Mouse (Mus musculus) c-Kit-positive CD71-negative TER-119-negative erythroid progenitor cells, embryonic 14.5 days (primary cell): ENCODE results near the gene Ccl27a.
"Not testable (repeated sequence)": the region's sequence is repeated elsewhere in the genome, so short reads cannot be mapped to it uniquely, and the experiment has no call there.

ENCODE experiments used
- DNase-seq: peaks from one replicate; pipeline ENCODE4 v3.0.0-alpha.2; 2013; ENCODE audit warnings: low read depth

Ccl27a gene

GRCm38 (mm10) chr4:41774002-41774401 lies at the start of gene Ccl27a:
TSS of gene Ccl27a (minus strand) at chr4:41774247.
- DNase-seq, result peak; percentile 42

- DNase-seq, result not testable (repeated sequence)
Measured at GRCm38 (mm10) chr4:41783197-41783596, 9.2 kb upstream of the Ccl27a start.

DNA sequence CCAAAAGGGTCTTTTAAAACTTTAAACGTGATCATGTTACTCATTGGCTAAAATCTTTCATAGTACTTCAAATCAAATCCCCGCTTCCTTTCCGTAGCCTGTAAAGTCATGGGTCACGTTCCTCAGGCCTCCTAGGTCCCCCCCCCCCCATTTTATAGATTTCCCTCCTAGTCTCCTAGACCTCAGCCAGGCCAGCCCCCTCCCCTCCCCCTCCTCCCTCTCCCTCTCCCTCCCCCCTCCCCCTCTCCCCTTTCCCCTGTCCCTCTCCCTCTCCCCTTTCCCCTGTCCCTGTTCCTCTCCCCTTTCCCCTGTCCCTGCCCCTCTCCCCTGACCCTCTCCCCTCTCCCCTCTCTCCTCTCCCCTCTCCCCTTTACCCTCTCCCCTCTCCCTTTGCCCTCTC lies 8.7 kb upstream of the Ccl27a start:
- DNase-seq, result not testable (repeated sequence)

DNA sequence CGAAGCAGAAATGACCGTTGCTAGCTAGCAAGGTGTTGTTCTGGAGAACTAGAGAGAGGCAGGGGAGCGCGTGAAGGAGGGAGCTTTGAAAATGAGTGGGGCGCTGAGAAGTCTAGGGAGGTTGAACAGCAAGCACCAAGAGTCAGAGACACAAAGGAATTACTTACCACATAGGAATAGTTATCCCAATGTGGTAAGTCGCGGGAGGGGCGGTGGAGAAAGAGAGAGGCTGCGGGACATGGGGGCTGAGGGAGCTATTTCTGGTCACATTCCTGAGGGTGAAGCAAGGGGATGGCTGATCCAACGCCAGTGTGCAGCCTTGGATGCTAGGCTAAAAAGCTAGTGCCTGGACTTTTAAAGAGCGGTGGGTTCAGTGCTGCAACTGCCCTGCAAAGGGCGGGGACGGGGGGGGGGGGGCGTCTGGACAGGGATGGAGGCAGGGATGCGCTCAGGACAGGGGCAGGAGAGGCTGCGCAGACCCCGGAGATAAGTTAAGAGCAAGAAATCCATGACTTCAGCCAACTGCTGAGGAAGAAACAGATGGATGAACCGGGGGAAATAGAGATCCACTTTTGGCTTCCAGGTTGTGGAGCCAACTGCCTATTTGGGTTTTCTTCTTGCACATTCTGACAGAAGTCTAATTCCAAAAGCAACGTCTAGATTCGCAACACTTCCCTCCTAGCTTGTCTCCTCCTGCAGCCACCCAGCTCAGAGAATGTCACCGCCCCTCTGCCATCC lies 7.9 kb upstream of the Ccl27a start:
- DNase-seq, result not testable (repeated sequence)

GRCm38 (mm10) chr4:41781271-41781670 lies 7.2 kb upstream of the Ccl27a start:
- not testable (repeated sequence) for DNase-seq

- not testable (repeated sequence) for DNase-seq
Measured at GRCm38 (mm10) chr4:41775840-41776239, 1.8 kb upstream of the Ccl27a start.

DNA sequence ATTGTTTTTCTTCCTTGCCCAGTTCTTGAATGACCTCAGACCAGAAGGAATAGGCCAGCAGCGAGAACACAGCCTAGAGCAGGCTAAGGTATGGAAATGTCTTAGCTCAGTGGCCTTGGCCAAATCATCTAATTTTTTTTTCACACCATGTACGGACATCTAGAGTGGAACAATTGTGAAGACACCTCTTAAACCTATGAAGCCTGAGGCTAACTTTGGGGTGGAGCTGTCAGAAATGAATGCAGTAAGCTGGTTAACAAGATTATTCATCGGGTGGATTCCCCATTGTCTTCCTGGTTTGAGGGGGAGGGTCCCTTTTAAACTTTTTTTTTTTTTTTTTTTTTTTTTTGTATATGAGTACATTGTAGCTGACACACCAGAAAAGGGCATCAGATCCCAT lies 459 bp upstream of the Ccl27a start:
- DNase-seq, result not testable (repeated sequence)

GRCm38 (mm10) chr4:41773502-41773901 lies 545 bp downstream of the Ccl27a start:
- not testable (repeated sequence) for DNase-seq

- DNase-seq, result not testable (repeated sequence)
Measured at GRCm38 (mm10) chr4:41772946-41773345, 1.1 kb downstream of the Ccl27a start.

DNA sequence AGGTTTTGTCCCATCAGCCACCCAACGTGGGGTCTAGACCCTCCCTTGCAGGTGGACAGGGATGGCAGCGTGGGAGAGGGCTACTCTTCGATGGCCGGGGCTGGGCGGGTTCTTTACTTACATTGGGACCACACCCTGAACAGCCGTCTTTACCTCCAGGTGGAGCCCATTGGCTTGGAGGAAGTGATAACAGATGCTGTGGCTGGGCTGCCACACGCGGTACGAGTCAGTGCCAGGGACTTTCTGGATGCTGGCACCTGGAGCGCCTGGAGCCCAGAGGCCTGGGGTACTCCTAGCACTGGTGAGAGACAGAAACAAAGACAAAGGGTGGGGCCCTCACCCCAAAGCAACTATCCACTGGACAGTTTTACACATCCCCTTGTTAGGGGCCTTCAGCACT lies 6.7 kb downstream of the Ccl27a start:
- DNase-seq, result not testable (repeated sequence)

- not testable (repeated sequence) for DNase-seq
Measured at GRCm38 (mm10) chr4:41763176-41763575, 10.9 kb downstream of the Ccl27a start.

- not testable (repeated sequence) for DNase-seq
Measured at GRCm38 (mm10) chr4:41762688-41763114, 11.3 kb downstream of the Ccl27a start.

DNA sequence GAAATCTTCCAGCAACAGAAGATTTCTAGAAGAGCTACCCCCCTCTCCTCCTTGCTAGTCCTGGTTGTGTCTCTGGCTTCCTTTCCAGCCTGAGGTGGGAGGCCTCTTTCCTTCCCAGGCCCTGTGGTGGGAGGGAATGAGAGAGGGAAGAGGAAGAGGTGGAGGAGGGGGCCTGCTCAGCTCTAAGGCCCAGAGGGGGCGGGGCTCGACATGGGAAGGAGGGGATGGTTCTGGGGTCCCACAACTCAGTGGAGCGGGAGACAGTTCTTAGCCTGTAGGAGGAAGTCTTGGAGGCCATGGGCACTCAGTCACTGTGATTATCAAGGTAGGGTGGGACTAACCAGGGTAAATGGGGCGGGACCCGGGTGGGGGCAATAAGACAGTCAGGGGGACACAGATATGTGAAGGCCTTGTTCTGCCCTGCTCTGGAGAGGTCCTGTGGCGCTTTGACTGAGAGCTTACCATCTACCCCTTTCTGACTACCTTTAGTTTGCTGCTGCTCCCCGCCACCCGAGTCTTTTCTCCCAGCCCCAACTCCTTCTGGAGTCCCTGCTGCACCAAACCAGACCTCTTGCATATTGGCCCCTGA lies 11.9 kb downstream of the Ccl27a start:
- no peak for DNase-seq

- no peak for DNase-seq
Measured at GRCm38 (mm10) chr4:41761680-41762079, 12.4 kb downstream of the Ccl27a start.

DNA sequence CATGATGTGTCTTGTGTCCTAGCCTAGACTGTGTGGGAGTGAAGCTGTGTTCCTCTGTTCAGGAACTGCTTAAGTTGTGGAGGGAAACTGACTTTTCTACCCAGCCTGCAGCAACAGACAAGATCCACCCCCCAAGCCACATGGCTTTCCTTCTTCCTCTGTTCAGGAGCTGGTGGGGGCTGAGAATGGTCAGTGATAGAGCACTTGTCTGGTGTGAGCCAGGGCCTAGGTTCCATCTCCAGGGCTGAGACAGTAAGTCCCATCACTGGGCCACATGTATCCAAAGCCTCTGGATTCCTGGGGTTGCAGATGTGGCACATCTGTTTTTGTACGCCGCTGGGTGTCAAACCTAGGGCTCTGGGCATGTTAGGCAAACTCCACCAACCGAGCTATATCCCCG lies 13.1 kb downstream of the Ccl27a start:
- no peak for DNase-seq

DNA sequence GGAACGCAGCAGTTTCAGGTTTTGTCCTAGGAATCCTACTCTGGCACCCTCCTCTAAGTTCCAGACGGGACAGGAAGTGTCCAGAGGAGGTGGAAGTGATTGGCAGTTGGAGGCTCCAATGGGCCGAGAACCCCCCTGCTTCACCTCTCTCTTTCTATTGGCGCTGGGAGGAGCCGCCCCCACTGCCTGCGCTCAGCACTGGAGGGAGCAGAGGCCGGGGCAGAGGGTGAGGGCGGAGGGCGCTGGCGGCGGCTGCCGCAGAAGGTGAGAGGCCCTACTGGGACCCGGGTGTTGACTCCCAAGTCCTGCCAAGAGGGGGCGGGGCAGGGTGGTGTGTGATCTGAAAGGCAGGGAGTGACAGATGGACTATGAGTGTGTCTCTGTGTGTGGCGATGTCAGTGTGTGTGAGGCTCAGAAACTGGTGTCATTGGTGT lies 13.7 kb downstream of the Ccl27a start:
- DNase-seq, result peak; percentile 53

GRCm38 (mm10) chr4:41759656-41760287 lies 14.3 kb downstream of the Ccl27a start:
- DNase-seq, result no peak

- DNase-seq, result no peak
Measured at GRCm38 (mm10) chr4:41759206-41759605, 14.8 kb downstream of the Ccl27a start.

DNA sequence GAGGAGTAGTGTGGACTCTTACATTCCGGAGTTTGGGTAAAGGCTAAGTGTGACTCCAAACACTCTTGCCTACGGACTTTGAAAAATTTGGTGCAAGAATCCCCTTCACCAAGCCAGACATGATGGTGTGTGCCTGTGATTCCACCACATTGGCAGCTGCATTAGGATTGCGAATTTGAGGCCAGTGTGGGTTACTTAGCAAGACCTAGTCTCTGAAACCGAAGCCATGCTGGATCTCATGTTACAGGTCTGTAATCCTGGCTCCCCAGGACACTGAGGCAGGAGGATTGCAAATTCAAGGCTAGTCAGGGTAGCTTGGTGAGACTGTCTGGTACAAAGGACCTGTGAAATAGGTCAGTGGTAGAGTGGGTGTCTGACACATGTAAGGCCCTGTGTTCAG lies 15.3 kb downstream of the Ccl27a start:
- DNase-seq, result no peak

DNA sequence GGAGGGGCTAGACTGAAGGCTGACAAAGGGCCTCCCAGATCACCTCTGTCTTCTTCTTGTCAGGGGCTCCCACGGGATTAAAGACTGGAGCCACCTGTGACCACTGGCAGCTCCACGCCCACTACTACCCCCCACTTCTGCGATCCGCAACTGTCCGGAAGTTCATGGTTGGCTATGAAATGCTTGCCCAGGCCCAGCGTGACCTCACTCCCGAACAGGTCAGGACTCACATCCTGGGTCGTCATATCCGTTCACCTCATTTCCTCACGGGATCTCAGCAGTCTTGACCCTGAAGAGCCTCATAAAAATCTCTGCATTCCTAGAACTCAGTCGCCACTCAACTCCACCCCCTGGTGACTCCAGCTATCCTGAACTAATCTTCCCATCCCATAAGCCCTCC lies 16.0 kb downstream of the Ccl27a start:
- no peak for DNase-seq

- no peak for DNase-seq
Measured at GRCm38 (mm10) chr4:41757321-41757720, 16.7 kb downstream of the Ccl27a start.

DNA sequence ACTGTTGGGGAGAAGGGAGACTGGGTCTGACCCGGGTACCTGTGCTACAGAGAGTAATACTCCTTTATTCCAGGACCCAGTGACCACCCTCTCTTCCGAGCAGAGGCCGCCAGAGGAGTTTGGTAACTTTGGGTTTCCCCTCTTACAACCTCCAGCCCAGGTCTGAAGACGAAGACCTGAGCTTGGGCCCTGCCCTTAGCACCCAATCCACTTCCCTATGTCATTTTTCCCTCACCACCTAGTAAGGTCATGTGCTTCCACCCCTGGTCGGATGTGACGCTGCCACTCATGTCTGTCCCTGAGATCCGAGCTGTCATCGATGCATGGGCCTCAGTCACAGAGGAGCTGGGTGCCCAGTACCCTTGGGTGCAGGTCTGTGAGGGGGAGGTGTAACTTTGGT lies 17.6 kb downstream of the Ccl27a start:
- no peak for DNase-seq
